Mouse (Mus musculus): Measurements from ENCODE around the gene Klc1. TPM values are rescaled to one million over a fixed set of nuclear protein-coding genes. Genes with fewer than 3 reads are reported as not detected.

The Klc1 gene
- 112 TPM for polyA plus RNA-seq (2014; fragmentation: Illumina TruSeq; extraction: RNeasy Lipid Tissue Mini Kit (QIAGEN cat#74804); ENCODE audit: low read depth, low replicate concordance)

GRCm38 (mm10) chr12:111758381-111759175 is at the start of gene Klc1:
Gene Klc1, plus strand, starts transcription at chr12:111758849.

GRCm38 (mm10) chr12:111713004-111713651 is 45.5 kb upstream of the Klc1 start, which contains the start of the genes Bag5 and Apopt1:
Gene Bag5, minus strand, starts transcription at chr12:111713257.
Gene Apopt1, plus strand, starts transcription at chr12:111713261.

GRCm38 (mm10) chr12:111813766-111814617 is 55.3 kb downstream of the Klc1 start, which contains the start of the genes Xrcc3 and Zfyve21:
Gene Xrcc3, minus strand, starts transcription at chr12:111813873.
Gene Zfyve21, plus strand, starts transcription at chr12:111814170.

Other genes starting within 250 kb of the Klc1 start
- 140 TPM for gene Eif5, start 220.8 kb upstream of the Klc1 start, polyA plus RNA-seq (2014; fragmentation: Illumina TruSeq; extraction: RNeasy Lipid Tissue Mini Kit (QIAGEN cat#74804); ENCODE audit: low read depth, low replicate concordance)
- 40.9 TPM for gene Mark3, start 184.3 kb upstream of the Klc1 start, polyA plus RNA-seq (2014; fragmentation: Illumina TruSeq; extraction: RNeasy Lipid Tissue Mini Kit (QIAGEN cat#74804); ENCODE audit: low read depth, low replicate concordance)
- 55.9 TPM for gene Ckb, start 86.5 kb upstream of the Klc1 start, polyA plus RNA-seq (2014; fragmentation: Illumina TruSeq; extraction: RNeasy Lipid Tissue Mini Kit (QIAGEN cat#74804); ENCODE audit: low read depth, low replicate concordance)
- gene Trmt61a, start 80.7 kb upstream of the Klc1 start, polyA plus RNA-seq (2014; fragmentation: Illumina TruSeq; extraction: RNeasy Lipid Tissue Mini Kit (QIAGEN cat#74804); ENCODE audit: low read depth, low replicate concordance) = 7.1 TPM
- 23.1 TPM for gene Bag5, start 45.6 kb upstream of the Klc1 start, polyA plus RNA-seq (2014; fragmentation: Illumina TruSeq; extraction: RNeasy Lipid Tissue Mini Kit (QIAGEN cat#74804); ENCODE audit: low read depth, low replicate concordance)
- gene Apopt1, start 45.6 kb upstream of the Klc1 start, polyA plus RNA-seq (2014; fragmentation: Illumina TruSeq; extraction: RNeasy Lipid Tissue Mini Kit (QIAGEN cat#74804); ENCODE audit: low read depth, low replicate concordance) = 49.1 TPM
- 0.94 TPM for gene Xrcc3, start 55.0 kb downstream of the Klc1 start, polyA plus RNA-seq (2014; fragmentation: Illumina TruSeq; extraction: RNeasy Lipid Tissue Mini Kit (QIAGEN cat#74804); ENCODE audit: low read depth, low replicate concordance)
- 67.7 TPM for gene Zfyve21, start 55.3 kb downstream of the Klc1 start, polyA plus RNA-seq (2014; fragmentation: Illumina TruSeq; extraction: RNeasy Lipid Tissue Mini Kit (QIAGEN cat#74804); ENCODE audit: low read depth, low replicate concordance)
- gene Ppp1r13b, start 149.3 kb downstream of the Klc1 start, polyA plus RNA-seq (2014; fragmentation: Illumina TruSeq; extraction: RNeasy Lipid Tissue Mini Kit (QIAGEN cat#74804); ENCODE audit: low read depth, low replicate concordance) = 16.1 TPM
- gene Atp5mpl, start 208.1 kb downstream of the Klc1 start, polyA plus RNA-seq (2014; fragmentation: Illumina TruSeq; extraction: RNeasy Lipid Tissue Mini Kit (QIAGEN cat#74804); ENCODE audit: low read depth, low replicate concordance) = 1,851 TPM
- 0.47 TPM for gene Tdrd9, start 212.7 kb downstream of the Klc1 start, polyA plus RNA-seq (2014; fragmentation: Illumina TruSeq; extraction: RNeasy Lipid Tissue Mini Kit (QIAGEN cat#74804); ENCODE audit: low read depth, low replicate concordance)
- not detected for gene Rd3l, start 222.5 kb downstream of the Klc1 start, polyA plus RNA-seq (2014; fragmentation: Illumina TruSeq; extraction: RNeasy Lipid Tissue Mini Kit (QIAGEN cat#74804); ENCODE audit: low read depth, low replicate concordance)